Mouse (Mus musculus) lung, postnatal 0 days (tissue): ENCODE data around the gene Gm13272.
"Not testable (repeated sequence)": the region's sequence is repeated elsewhere in the genome, so short reads cannot be mapped to it uniquely, and the experiment has no call there.

ENCODE experiments used
- CTCF ChIP-seq: IDR thresholded peaks from 2 replicates; pipeline ENCODE4 v1.5.1; 2016; ENCODE audit warnings: antibody characterized with exemption, mild to moderate bottlenecking
- EP300 ChIP-seq: IDR thresholded peaks from 2 replicates; pipeline ENCODE4 v1.6.1; 2016; ENCODE audit warnings: antibody characterized with exemption, mild to moderate bottlenecking, control low read depth

DNA sequence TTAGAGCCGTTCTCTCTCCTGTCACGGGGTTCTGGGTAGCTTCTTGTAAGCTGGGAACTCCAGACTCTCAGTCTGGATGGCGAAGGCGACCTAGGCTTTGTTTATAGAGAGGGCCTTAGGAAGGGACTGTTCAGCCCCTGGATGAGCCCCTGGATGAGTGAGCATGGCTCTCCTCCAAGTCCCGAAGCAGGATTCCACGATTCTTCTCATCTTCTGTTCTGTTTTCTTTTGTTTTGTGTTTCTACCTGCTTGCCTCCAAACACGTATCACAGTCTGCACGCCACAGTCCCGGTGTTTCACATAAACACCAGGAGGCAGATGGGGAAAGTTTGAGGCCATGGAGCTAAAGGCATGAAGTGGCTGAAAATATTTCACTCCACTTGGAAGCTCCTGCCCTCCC lies 20.9 kb upstream of the Gm13272 start:
- TF ChIP-seq CTCF, EP300: not testable (repeated sequence)
